Comparison of ENCODE assay signal across 8 mouse cellular contexts in genomic region chr10:77282085-77282484, GRCm38 (mm10). TPM values are rescaled to one million over a fixed set of nuclear protein-coding genes. Genes with fewer than 3 reads are reported as not detected.
DNase-seq lines count a peak whose midpoint lies in the region; ATAC-seq and TF ChIP-seq lines count a peak whose summit lies in the region.
"Not testable (repeated sequence)": the region's sequence is repeated elsewhere in the genome, so short reads cannot be mapped to it uniquely, and the experiment has no call there.

No protein-coding gene starts in this region.

- peak; percentile 17 to 50 (median 48); a peak in 5 of 6 replicates for TF ChIP-seq CTCF in MEL (IDR thresholded peaks at IDR 0.05 in 2 of 3, conservative IDR thresholded peaks at IDR 0.05 in 1 of 3; ENCODE audit: control insufficient read depth in 1 of 3, insufficient read depth in 1 of 3, low read depth in 2 of 3, low read length in 3 of 3, poor library complexity in 1 of 3, severe bottlenecking in 1 of 3)
- TF ChIP-seq CTCF in gastrocnemius, adult 2 months (IDR thresholded peaks at IDR 0.05): peak; percentile 20; the same call in 1 of the 2 replicates
- TF ChIP-seq CTCF in kidney, postnatal 0 days (IDR thresholded peaks at IDR 0.05; ENCODE audit: low read depth): peak; percentile 54
- TF ChIP-seq CTCF in liver, embryonic 14.5 days (IDR thresholded peaks at IDR 0.05; ENCODE audit: low read depth): peak; percentile 34; the same call in 1 of the 2 replicates
- peak; percentile 23 for TF ChIP-seq CTCF in lung, postnatal 0 days (IDR thresholded peaks at IDR 0.05)
- peak; percentile 41 for TF ChIP-seq CTCF in stomach, postnatal 0 days (IDR thresholded peaks at IDR 0.05; ENCODE audit: low read depth)

- H3K27me3 ChIP-seq in MEL (ENCODE audit: control insufficient read depth in 1 of 2, insufficient read depth in 2 of 2, low read length in 2 of 2); kidney, postnatal 0 days (ENCODE audit: insufficient read depth, low read length); liver, embryonic 14.5 days (ENCODE audit: control insufficient read depth, insufficient read depth, low read length); lung, postnatal 0 days (replicated peaks; ENCODE audit: insufficient read depth, low read length); stomach, postnatal 0 days (ENCODE audit: control insufficient read depth, insufficient read depth, low read length): not testable (repeated sequence)

- H3K4me1 ChIP-seq in MEL (ENCODE audit: control insufficient read depth in 1 of 2, insufficient read depth in 2 of 2, low read length in 2 of 2); kidney, postnatal 0 days (replicated peaks; ENCODE audit: insufficient read depth, low read length); liver, embryonic 14.5 days (replicated peaks; ENCODE audit: control insufficient read depth in 2 of 2, insufficient read depth in 2 of 2, low read length in 1 of 2); lung, postnatal 0 days (ENCODE audit: insufficient read depth, low read depth, low read length); stomach, postnatal 0 days (replicated peaks; ENCODE audit: control insufficient read depth, insufficient read depth): not testable (repeated sequence)

- H3K27ac ChIP-seq in MEL (ENCODE audit: control insufficient read depth, low read depth, low read length); gastrocnemius, adult 2 months; kidney, postnatal 0 days; liver, embryonic 14.5 days; lung, postnatal 0 days (ENCODE audit: low read length); stomach, postnatal 0 days (replicated peaks): not testable (repeated sequence)

- WGBS in kidney, postnatal 0 days: 72% methylated on average over 1 of the region's 1 CpGs
- WGBS in liver, embryonic 14.5 days (ENCODE audit: insufficient replicate concordance): 46% methylated on average over 1 of the region's 1 CpGs
- 63% methylated on average over 1 of the region's 1 CpGs for WGBS in lung, postnatal 0 days
- WGBS in stomach, postnatal 0 days: 62% methylated on average over 1 of the region's 1 CpGs

- H3K4me3 ChIP-seq in MEL (ENCODE audit: control insufficient read depth in 1 of 2, insufficient read depth in 1 of 2, low read depth in 2 of 2, low read length in 2 of 2); gastrocnemius, adult 2 months; kidney, postnatal 0 days (replicated peaks; ENCODE audit: low read depth, low read length); liver, embryonic 14.5 days (ENCODE audit: insufficient read depth in 1 of 2, low read depth in 2 of 2, low read length in 2 of 2); lung, postnatal 0 days (ENCODE audit: low read depth, low read length); stomach, postnatal 0 days (ENCODE audit: low read depth, low read length): not testable (repeated sequence)

- peak; percentile 39 for TF ChIP-seq RAD21 in MEL (IDR thresholded peaks at IDR 0.05; ENCODE audit: low read depth, low read length)

- not testable (repeated sequence) for H3K9me3 ChIP-seq in MEL (replicated peaks; ENCODE audit: insufficient read depth, low read length); kidney, postnatal 0 days (replicated peaks; ENCODE audit: low read length); liver, embryonic 14.5 days (ENCODE audit: control insufficient read depth, low read length); lung, postnatal 0 days (ENCODE audit: low read length); stomach, postnatal 0 days (ENCODE audit: control insufficient read depth, low read length)

- TF ChIP-seq EP300 in MEL (IDR thresholded peaks at IDR 0.05; ENCODE audit: low read depth in 1 of 2, low read length in 2 of 2); liver, embryonic 14.5 days (IDR thresholded peaks at IDR 0.05; ENCODE audit: low read depth); lung, postnatal 0 days (IDR thresholded peaks at IDR 0.05); stomach, postnatal 0 days (optimal IDR thresholded peaks at IDR 0.05): not testable (repeated sequence)

- H3K36me3 ChIP-seq in MEL (ENCODE audit: control insufficient read depth in 1 of 2, insufficient read depth in 2 of 2, low read length in 2 of 2); kidney, postnatal 0 days (ENCODE audit: insufficient read depth, low read length); liver, embryonic 14.5 days (replicated peaks; ENCODE audit: control insufficient read depth, insufficient read depth, low read depth); lung, postnatal 0 days (ENCODE audit: insufficient read depth, low read length); stomach, postnatal 0 days (ENCODE audit: control insufficient read depth, insufficient read depth, low read length): not testable (repeated sequence)

- H3K4me2 ChIP-seq in kidney, postnatal 0 days (ENCODE audit: low read length); liver, embryonic 14.5 days (ENCODE audit: low read depth); lung, postnatal 0 days (replicated peaks; ENCODE audit: low read depth, low read length); stomach, postnatal 0 days (replicated peaks; ENCODE audit: low read depth): not testable (repeated sequence)

- not testable (repeated sequence) for H3K9ac ChIP-seq in MEL (ENCODE audit: control insufficient read depth, low read depth, low read length, poor library complexity, severe bottlenecking); kidney, postnatal 0 days (ENCODE audit: low read depth, low read length); liver, embryonic 14.5 days (replicated peaks); lung, postnatal 0 days (replicated peaks; ENCODE audit: low read depth); stomach, postnatal 0 days (ENCODE audit: low read length)

- not testable (repeated sequence) for ATAC-seq in kidney, postnatal 0 days (replicated peaks; ENCODE audit: low FRiP score, low read depth); liver, embryonic 14.5 days (ENCODE audit: insufficient read depth); lung, postnatal 0 days; stomach, postnatal 0 days (ENCODE audit: low FRiP score, low TSS enrichment)

- intact Hi-C loops in gastrocnemius, adult 2 months (cut with DNase I): not testable (repeated sequence)

- not testable (repeated sequence) for H3K79me2 ChIP-seq in MEL (ENCODE audit: control insufficient read depth, insufficient read depth, low read length, poor library complexity)

- peak; percentile 32 for DNase-seq in CD4-positive, CD25-positive, alpha-beta regulatory T cell, adult 2 months (ENCODE audit: low read depth, low spot score)
- DNase-seq in MEL (ENCODE audit: low read depth, low spot score): peak; percentile 44
- not testable (repeated sequence) for DNase-seq in gastrocnemius, adult 2 months; kidney, postnatal 0 days (ENCODE audit: low spot score); liver, embryonic 14.5 days (ENCODE audit: low read depth in 3 of 3, low spot score in 3 of 3); lung, postnatal 0 days (ENCODE audit: low spot score); stomach, postnatal 0 days (ENCODE audit: low spot score)
- DNase-seq in induced T-regulatory cell, adult 2 months (ENCODE audit: low read depth): peak; percentile 32

- TF ChIP-seq POLR2A in MEL (IDR thresholded peaks at IDR 0.05; ENCODE audit: control insufficient read depth in 1 of 2, insufficient read depth in 1 of 2, low read depth in 1 of 2, low read length in 2 of 2, poor library complexity in 1 of 2): not testable (repeated sequence)

TF ChIP-seq in MEL, 35 proteins besides CTCF, POLR2A, EP300 and RAD21:
- TF ChIP-seq SMC3 (IDR thresholded peaks at IDR 0.05; ENCODE audit: low read depth, low read length) (peak; percentile 40), MYC (IDR thresholded peaks at IDR 0.05; ENCODE audit: low read depth, low read length) (peak; percentile 61; the same call in 1 of the 2 replicates)

RNA-seq across cellular contexts. Expression of gene Pofut2, which starts 23.1 kb away (rescaled TPM):
- total RNA-seq in MEL (2012; rRNA removed): 13.5 and 20.3 TPM in 2 replicates
- 10 to 100 TPM in 1 of 2 experiments, not detected in 1; 24.5 TPM for polyA plus RNA-seq in MEL (2012; ENCODE audit: insufficient read depth in 1 of 2, insufficient read length in 2 of 2, low read depth in 1 of 2, low replicate concordance in 2 of 2, missing spikeins in 1 of 2)
- total RNA-seq in gastrocnemius, adult 2 months (2021): 10 to 100 TPM; 21.9 to 25.2 TPM
- polyA plus RNA-seq in kidney, postnatal 0 days (2015; fragmentation: Nextera tagmentation; extraction: Ambion mirVana): 96.9 and 104 TPM in 2 replicates
- 12.9 and 14.7 TPM in 2 replicates for polyA plus RNA-seq in liver, embryonic 14.5 days (2012; rRNA removed)
- 17.6 and 18.4 TPM in 2 replicates for polyA plus RNA-seq in liver, embryonic 14.5 days (2014; fragmentation: Nextera tagmentation; extraction: Ambion mirVana)
- polyA plus RNA-seq in lung, postnatal 0 days (2015; fragmentation: Nextera tagmentation; extraction: Ambion mirVana): 84.2 and 84.4 TPM in 2 replicates
- polyA plus RNA-seq in stomach, postnatal 0 days (2015; fragmentation: Nextera tagmentation; extraction: Ambion mirVana): 50.7 and 54.0 TPM in 2 replicates
